Mouse (Mus musculus) intestine, embryonic 14.5 days (tissue): ENCODE data around the gene Ccdc117. TPM values are rescaled to one million over a fixed set of nuclear protein-coding genes. Genes with fewer than 3 reads are reported as not detected.
"Not testable (repeated sequence)": the region's sequence is repeated elsewhere in the genome, so short reads cannot be mapped to it uniquely, and the experiment has no call there.

ENCODE experiments used
- ATAC-seq: fragments of 200-750 bp; cut with Nextera tagmentation; replicated peaks from 2 replicates; pipeline ENCODE4 v1.8.0; 2017; ENCODE audit warnings: low read depth, moderate number of reproducible peaks, moderate TSS enrichment, moderate library complexity; ENCODE audit not compliant: low FRiP score, low TSS enrichment
- DNase-seq: peaks from one replicate; pipeline ENCODE4 v3.0.0-alpha.2; 2018; ENCODE audit warnings: low spot score
- H3K27ac ChIP-seq: fragments of 300-500 bp; sonication (generic); 2 replicates; pipeline ENCODE4 v1.5.1; 2014; ENCODE audit warnings: low read depth, mild to moderate bottlenecking, control low read depth
- H3K27me3 ChIP-seq: fragments of 300-500 bp; sonication (generic); replicated peaks from 2 replicates; pipeline ENCODE4 v1.6.1; 2014; ENCODE audit warnings: low read length, control low read depth; ENCODE audit not compliant: control insufficient read depth, insufficient read depth
- H3K36me3 ChIP-seq: fragments of 300-500 bp; sonication (generic); 2 replicates; pipeline ENCODE4 v1.6.1; 2014; ENCODE audit warnings: low read length, control low read depth; ENCODE audit not compliant: control insufficient read depth, insufficient read depth
- H3K4me1 ChIP-seq: fragments of 300-500 bp; sonication (generic); replicated peaks from 2 replicates; pipeline ENCODE4 v1.6.1; 2014; ENCODE audit warnings: low read length, control low read depth, mixed read lengths; ENCODE audit not compliant: control insufficient read depth, insufficient read depth
- H3K4me2 ChIP-seq: fragments of 300-500 bp; sonication (generic); 2 replicates; pipeline ENCODE4 v1.6.1; 2014; ENCODE audit warnings: low read length
- H3K4me3 ChIP-seq: fragments of 300-500 bp; sonication (generic); 2 replicates; pipeline ENCODE4 v1.5.1; 2014; ENCODE audit warnings: low read depth, low read length, control low read depth, mixed read lengths
- H3K9ac ChIP-seq: fragments of 300-500 bp; sonication (generic); 2 replicates; pipeline ENCODE4 v1.6.1; 2014; ENCODE audit warnings: mild to moderate bottlenecking, low read length
- H3K9me3 ChIP-seq: fragments of 300-500 bp; sonication (generic); 2 replicates; pipeline ENCODE4 v1.6.1; 2016; ENCODE audit warnings: low read length, control low read depth; ENCODE audit not compliant: control insufficient read depth
- WGBS: fragments of 180-500 bp; shearing (Covaris S2); extraction: QIAGEN DNeasy Blood & Tissue Kit; methylation state at CpG from one replicate; pipeline ENCODE4 v1.1.7; 2014; 5-methylcytosine and 5-hydroxymethylcytosine counted together
- polyA plus RNA-seq: library from polyadenylated mRNA; unstranded; fragments of >200 nt; fragmentation: Nextera tagmentation; extraction: Ambion mirVana; gene quantifications from 2 replicates; pipeline ENCODE4 v1.2.1, GENCODE M21; 2014

The Ccdc117 gene
- polyA plus RNA-seq, 1 experiment from 2014 or later, result 16.8 TPM

DNA sequence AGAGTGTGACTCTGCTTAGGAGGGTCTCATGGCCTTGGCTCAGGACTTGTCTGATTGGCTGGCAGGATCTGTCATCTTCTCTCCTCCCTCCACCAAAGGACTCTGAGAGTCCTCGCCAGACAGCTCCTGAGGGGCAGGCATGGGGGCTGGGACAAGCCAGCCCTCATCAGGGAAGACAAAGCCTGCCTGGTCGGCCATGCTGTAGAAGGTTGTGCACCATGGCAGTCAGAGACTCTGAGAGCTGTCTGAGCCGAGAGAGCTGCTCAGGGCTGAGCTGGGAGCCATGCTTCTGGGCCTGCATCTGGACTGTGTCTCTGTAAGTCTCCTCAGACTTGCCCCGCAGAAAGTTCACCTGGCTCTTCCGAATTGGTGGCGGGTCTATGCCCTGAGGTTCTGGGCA, 21.9 kb upstream of the Ccdc117 start:
- H3K27me3 ChIP-seq, result no peaks in the 10 kb centered on the region
- H3K4me3 ChIP-seq, result no peak overlapping the region
- H3K9me3 ChIP-seq, result no peaks in the 10 kb centered on the region
- H3K36me3 ChIP-seq, result no peaks in the 10 kb centered on the region
- 67% methylated on average over 6 of the region's 6 CpGs for WGBS
- no peak overlapping the region for H3K27ac ChIP-seq
- no peak overlapping the region for H3K9ac ChIP-seq
- ATAC-seq (no peak), DNase-seq (no peak)
- no peak overlapping the region for H3K4me2 ChIP-seq
- H3K4me1 ChIP-seq, result no peaks in the 10 kb centered on the region

DNA sequence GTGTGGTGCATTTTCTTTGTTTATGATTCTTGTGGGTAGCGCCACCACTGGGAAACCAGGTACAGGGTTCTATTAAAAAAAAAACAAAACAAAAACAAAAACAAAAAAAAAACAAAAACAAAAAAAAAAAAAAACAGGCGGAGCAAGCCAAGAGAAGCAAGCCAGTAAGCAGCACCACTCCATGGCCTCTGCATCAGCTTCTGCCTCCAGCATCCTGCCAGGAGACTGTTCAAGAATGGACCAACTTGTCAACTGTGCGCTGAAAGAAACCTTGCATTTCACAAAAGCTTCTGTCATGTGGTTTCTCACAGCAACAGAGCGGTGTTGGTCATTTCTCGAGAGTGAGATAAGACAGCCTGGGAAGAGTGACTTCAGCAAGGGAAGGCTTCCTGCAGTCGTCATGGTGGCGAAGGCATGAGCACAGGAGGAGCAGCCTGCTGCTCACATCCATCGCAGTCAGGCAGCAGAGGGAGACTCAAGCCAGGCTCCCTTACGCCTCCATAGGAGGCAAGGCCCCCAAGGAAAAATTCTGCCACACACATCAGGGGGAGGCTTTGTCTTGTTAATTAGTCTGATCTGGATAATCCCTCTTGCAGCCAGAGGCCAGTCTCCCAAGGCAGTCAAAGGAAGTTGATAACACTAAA, 20.8 kb upstream of the Ccdc117 start:
- Histone ChIP-seq H3K9ac (no peak overlapping the region), H3K4me3 (no peak overlapping the region), H3K27ac (no peak overlapping the region), H3K9me3 (no peaks in the 10 kb centered on the region), H3K27me3 (no peaks in the 10 kb centered on the region), H3K4me2 (no peak overlapping the region), H3K4me1 (no peaks in the 10 kb centered on the region), H3K36me3 (no peaks in the 10 kb centered on the region)
- no peak for ATAC-seq
- WGBS, result 32% methylated on average over 9 of the region's 9 CpGs
- DNase-seq, result no peak

DNA sequence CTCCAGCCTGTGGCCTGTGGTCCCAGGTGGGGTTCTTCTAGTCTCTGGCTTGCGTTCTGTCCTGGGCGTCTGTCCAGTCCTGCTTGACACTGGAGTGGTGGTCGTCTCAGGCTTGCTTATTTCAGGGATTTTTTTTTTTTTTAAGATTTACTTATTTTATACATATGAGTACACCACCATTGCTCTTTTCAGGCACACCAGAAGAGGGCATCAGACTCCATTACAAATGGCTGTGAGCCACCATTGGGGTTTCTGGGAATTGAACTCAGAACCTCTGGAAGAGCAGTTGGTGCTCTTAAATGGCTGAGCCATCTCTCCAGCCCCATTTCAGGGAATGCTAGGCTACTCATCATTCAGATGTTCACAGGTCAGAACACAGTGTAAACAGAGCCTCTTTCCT, 18.3 kb upstream of the Ccdc117 start:
- H3K36me3 ChIP-seq, result no peaks in the 10 kb centered on the region
- no peak overlapping the region for H3K9ac ChIP-seq
- WGBS, result 52% methylated on average over 3 of the region's 3 CpGs
- ATAC-seq, result no peak
- no peaks in the 10 kb centered on the region for H3K9me3 ChIP-seq
- no peaks in the 10 kb centered on the region for H3K27me3 ChIP-seq
- H3K4me3 ChIP-seq, result no peak overlapping the region
- no peak overlapping the region for H3K4me2 ChIP-seq
- H3K27ac ChIP-seq, result no peak overlapping the region
- DNase-seq, result no peak
- H3K4me1 ChIP-seq, result no peaks in the 10 kb centered on the region

DNA sequence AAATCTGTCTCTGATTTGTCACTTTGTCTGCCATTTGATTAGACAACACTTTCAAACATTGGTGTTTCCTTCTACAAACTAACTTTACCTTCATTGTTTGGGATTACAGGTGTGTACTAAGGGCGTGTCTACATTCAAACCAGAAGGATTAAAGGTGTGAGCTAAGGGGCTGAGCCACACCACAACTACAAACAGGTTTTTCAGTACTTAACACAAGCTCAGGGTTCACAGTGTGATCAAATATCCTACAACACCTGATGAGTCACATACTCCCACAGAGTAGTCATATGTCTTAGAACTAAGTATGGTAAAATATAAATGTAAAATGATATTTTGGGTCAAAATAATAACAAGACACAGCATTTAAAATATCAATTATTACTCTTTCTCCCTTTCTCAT, 9.9 kb upstream of the Ccdc117 start:
- Histone ChIP-seq H3K4me1 (no peaks in the 10 kb centered on the region), H3K9me3 (no peaks in the 10 kb centered on the region), H3K4me3 (no peak overlapping the region), H3K27me3 (no peaks in the 10 kb centered on the region), H3K9ac (no peak overlapping the region), H3K36me3 (no peaks in the 10 kb centered on the region), H3K4me2 (no peak overlapping the region), H3K27ac (no peak overlapping the region)
- DNase-seq (no peak), ATAC-seq (no peak)
- WGBS, result 69% methylated on average over 1 of the region's 1 CpGs

DNA sequence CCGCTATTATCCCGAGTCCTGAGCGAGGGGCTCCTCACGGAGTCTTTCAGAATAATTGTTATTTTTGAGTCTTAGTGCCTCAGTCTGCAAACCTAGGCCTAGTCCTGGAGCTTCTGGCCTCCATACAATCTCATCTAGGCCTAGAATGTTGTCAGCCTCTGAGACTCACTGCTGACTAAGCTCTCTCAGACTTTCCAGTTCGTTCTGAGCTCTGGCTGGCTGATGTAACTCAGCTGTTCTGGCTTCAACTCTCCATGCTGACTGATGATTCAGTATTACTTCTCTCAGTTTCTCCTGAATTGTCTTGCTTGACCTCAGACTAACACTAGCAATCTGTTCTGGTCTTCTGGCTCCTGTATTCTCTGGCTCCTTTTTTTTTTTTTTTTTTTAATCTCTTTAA, 9.4 kb upstream of the Ccdc117 start:
- H3K27ac ChIP-seq, result no peak overlapping the region
- no peak for DNase-seq
- no peak overlapping the region for H3K9ac ChIP-seq
- 87% methylated on average over 5 of the region's 5 CpGs for WGBS
- no peak for ATAC-seq
- no peaks in the 10 kb centered on the region for H3K36me3 ChIP-seq
- H3K4me2 ChIP-seq, result no peak overlapping the region
- H3K9me3 ChIP-seq, result no peaks in the 10 kb centered on the region
- no peaks in the 10 kb centered on the region for H3K4me1 ChIP-seq
- H3K4me3 ChIP-seq, result no peak overlapping the region
- H3K27me3 ChIP-seq, result no peaks in the 10 kb centered on the region

DNA sequence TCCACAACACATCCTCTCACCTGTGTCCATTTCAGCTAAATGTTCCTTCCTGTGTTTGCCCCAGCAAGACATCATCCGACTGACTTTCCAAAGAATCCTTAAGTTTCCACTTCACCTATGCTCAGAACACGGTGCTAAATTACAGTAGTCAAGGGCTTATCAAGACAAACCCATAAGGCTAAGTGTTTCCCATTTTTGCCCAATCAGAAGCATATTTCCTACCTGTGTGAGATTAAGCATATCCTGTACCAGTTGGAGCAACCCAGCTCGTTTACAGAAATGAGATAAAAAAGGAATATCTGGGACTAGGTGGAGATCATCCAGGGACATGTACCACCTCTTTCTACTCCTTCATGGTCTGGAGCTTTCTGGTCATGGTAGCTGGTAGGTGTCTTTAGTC, 4.7 kb upstream of the Ccdc117 start:
- Histone ChIP-seq H3K36me3 (no peaks in the 10 kb centered on the region), H3K4me1 (0 out of 2 replicates have a peak, but pooled peaks cover 4% of the 10 kb centered on the region), H3K9me3 (no peaks in the 10 kb centered on the region), H3K4me3 (no peak overlapping the region), H3K27ac (no peak overlapping the region), H3K27me3 (no peaks in the 10 kb centered on the region), H3K4me2 (no peak overlapping the region), H3K9ac (no peak overlapping the region)
- DNase-seq (no peak), ATAC-seq (no peak)
- WGBS, result 80% methylated on average over 3 of the region's 3 CpGs

DNA sequence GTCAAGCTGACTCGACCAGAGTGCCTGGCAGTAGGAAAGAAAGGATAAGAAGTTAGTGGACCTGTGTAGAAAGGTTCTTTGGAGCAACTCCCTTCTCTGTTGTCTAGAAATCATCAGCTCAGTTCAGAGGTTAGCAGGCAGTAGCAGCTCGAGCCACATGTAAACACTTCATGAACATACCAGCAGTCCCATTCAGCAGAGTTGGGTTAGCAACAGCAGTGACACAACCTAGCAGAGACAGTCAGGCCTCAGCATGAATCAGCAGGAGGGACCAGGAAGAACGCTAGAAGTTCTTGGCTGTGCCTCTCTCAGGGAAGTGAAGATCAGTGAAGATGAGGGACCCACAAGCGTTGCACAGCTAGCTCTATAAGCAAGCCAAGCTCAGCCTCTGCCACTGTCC, 3.5 kb upstream of the Ccdc117 start:
- no peak overlapping the region for H3K27ac ChIP-seq
- H3K9ac ChIP-seq, result no peak overlapping the region
- peaks cover 9% of the 10 kb centered on the region for H3K4me1 ChIP-seq
- peaks cover under 1% of the 10 kb centered on the region; the same call in 1 of the 2 replicates for H3K36me3 ChIP-seq
- WGBS, result 78% methylated on average over 4 of the region's 4 CpGs
- no peak overlapping the region for H3K4me3 ChIP-seq
- no peak for ATAC-seq
- no peak for DNase-seq
- H3K27me3 ChIP-seq, result no peaks in the 10 kb centered on the region
- no peaks in the 10 kb centered on the region for H3K9me3 ChIP-seq
- H3K4me2 ChIP-seq, result no peak overlapping the region

DNA sequence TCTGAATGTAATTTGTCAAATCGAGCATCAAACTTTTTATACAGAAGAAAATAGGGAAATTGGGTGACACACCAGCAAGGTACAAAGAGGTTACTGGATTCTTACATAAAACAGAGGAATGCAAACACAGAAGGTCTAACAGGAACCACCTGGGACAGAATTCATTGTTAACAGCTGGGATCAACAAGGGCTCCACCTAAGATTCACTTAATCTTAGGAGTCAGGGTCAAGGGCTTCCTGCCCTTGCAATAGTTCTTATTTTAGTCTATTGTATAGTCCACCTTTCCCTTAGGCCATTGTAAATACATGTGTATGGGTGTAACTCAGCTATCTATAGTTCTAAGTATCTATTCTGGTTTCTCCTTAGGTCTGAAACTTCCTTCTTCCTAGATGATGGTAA, 2.7 kb upstream of the Ccdc117 start:
- H3K4me3 ChIP-seq, H3K4me2 ChIP-seq, DNase-seq, H3K9me3 ChIP-seq, H3K27ac ChIP-seq, H3K36me3 ChIP-seq, ATAC-seq, H3K27me3 ChIP-seq, H3K9ac ChIP-seq: not testable (repeated sequence)
- H3K4me1 ChIP-seq, result peaks cover 12% of the 10 kb centered on the region
- 88% methylated on average over 1 of the region's 1 CpGs for WGBS

DNA sequence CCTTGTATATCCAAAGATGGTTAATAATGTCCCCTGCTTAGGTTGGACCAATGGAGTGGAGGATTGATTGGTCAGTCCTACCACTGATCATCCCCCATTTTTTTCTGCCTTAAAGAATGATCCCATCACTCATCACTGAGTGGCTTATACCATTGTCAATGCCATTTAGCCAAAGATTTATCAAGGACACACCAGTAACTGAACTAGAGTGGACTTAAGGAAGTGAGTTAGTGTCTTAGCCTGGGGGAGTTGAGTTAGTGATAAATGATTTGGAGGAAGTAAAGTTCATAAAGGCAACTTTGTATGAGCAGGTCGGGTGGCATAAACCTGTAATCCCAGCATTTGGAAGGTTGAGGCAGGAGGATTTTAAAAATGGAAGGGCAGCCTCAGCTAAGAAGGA, 1.3 kb upstream of the Ccdc117 start:
- Histone ChIP-seq H3K4me2 (no peak overlapping the region), H3K36me3 (peaks cover 19% of the 10 kb centered on the region), H3K4me3 (no peak overlapping the region), H3K4me1 (peaks cover 12% of the 10 kb centered on the region), H3K9ac (no peak overlapping the region), H3K27ac (no peak overlapping the region), H3K27me3 (no peaks in the 10 kb centered on the region), H3K9me3 (no peaks in the 10 kb centered on the region)
- no peak for DNase-seq
- no peak for ATAC-seq
- 80% methylated on average over 1 of the region's 1 CpGs for WGBS
